Comparison of ENCODE assay signal across 8 mouse cellular contexts in genomic region chr12:73537499-73538138, GRCm38 (mm10). TPM values are rescaled to one million over a fixed set of nuclear protein-coding genes. Genes with fewer than 3 reads are reported as not detected.
DNase-seq lines count a peak whose midpoint lies in the region; ATAC-seq and TF ChIP-seq lines count a peak whose summit lies in the region.

No protein-coding gene starts in this region.

- peak; percentile 19; the same call in 1 of the 2 replicates for TF ChIP-seq CTCF in heart, postnatal 0 days (IDR thresholded peaks at IDR 0.05; ENCODE audit: low read depth)

- peaks cover 4% of the 10 kb centered on the region for H3K4me1 ChIP-seq in erythroblast, embryonic 14.5 days (ENCODE audit: control insufficient read depth)
- no peaks in the 10 kb centered on the region; the same call in 1 of the 2 replicates for H3K4me1 ChIP-seq in heart, postnatal 0 days (ENCODE audit: control insufficient read depth, insufficient read depth)

- H3K27ac ChIP-seq in heart, postnatal 0 days (ENCODE audit: low read depth) = no peak overlapping the region

- H3K9me3 ChIP-seq in erythroblast, embryonic 14.5 days (ENCODE audit: control insufficient read depth, low read length) = no peaks in the 10 kb centered on the region
- H3K9me3 ChIP-seq in heart, postnatal 0 days (replicated peaks; ENCODE audit: control insufficient read depth, low read length) = no peaks in the 10 kb centered on the region

- H3K36me3 ChIP-seq in erythroblast, embryonic 14.5 days (ENCODE audit: control insufficient read depth) = no peaks in the 10 kb centered on the region
- no peaks in the 10 kb centered on the region for H3K36me3 ChIP-seq in heart, postnatal 0 days (replicated peaks; ENCODE audit: control insufficient read depth, insufficient read depth, low read length)

- no peak for TF ChIP-seq EP300 in heart, postnatal 0 days (IDR thresholded peaks at IDR 0.05; ENCODE audit: low read depth)

- H3K9ac ChIP-seq in heart, postnatal 0 days (replicated peaks; ENCODE audit: low read depth, low read length) = no peak overlapping the region

- peak overlapping the region; percentile 19 for H3K4me3 ChIP-seq in erythroblast, embryonic 14.5 days (replicated peaks)
- H3K4me3 ChIP-seq in heart, postnatal 0 days (ENCODE audit: low read depth, low read length) = peak overlapping the region; percentile 31

- WGBS in heart, postnatal 0 days = 30% methylated on average over 17 of the region's 17 CpGs

- no peak for ATAC-seq in erythroblast, adult 5-6 weeks (replicated peaks; ENCODE audit: low FRiP score, poor library complexity, severe bottlenecking)
- no peak; the same call in 1 of the 2 replicates for ATAC-seq in heart, postnatal 0 days (ENCODE audit: insufficient read depth, low read depth)
- peak; percentile 77 for ATAC-seq in megakaryocyte-erythroid progenitor cell, adult 5-6 weeks (replicated peaks; ENCODE audit: low FRiP score, low TSS enrichment, poor library complexity, severe bottlenecking)

- H3K27me3 ChIP-seq in erythroblast, embryonic 14.5 days (ENCODE audit: control insufficient read depth) = peaks cover 7% of the 10 kb centered on the region
- H3K27me3 ChIP-seq in heart, postnatal 0 days (ENCODE audit: control insufficient read depth, insufficient read depth, low read length) = peaks cover 22% of the 10 kb centered on the region; the same call in 1 of the 2 replicates

- peak; percentile 60 for DNase-seq in adrenal gland, postnatal 14 days
- DNase-seq in heart, postnatal 0 days (ENCODE audit: low spot score) = no peak
- DNase-seq in kidney, postnatal 4 days = peak; percentile 46 to 63
- DNase-seq in layer of hippocampus, postnatal 14 days (ENCODE audit: low spot score in 2 of 2) = no peak
- no peak for DNase-seq in layer of hippocampus, postnatal 25 days (ENCODE audit: extremely low spot score in 1 of 2, low spot score in 1 of 2)

- H3K4me2 ChIP-seq in heart, postnatal 0 days (ENCODE audit: low read depth, low read length) = peak overlapping the region; percentile 44

RNA-seq across cellular contexts. Expression of gene Tmem30b, which starts 8.6 kb away (rescaled TPM):
- not detected in 2 replicates for polyA plus RNA-seq in erythroblast, embryonic 14.5 days (2012)
- not detected in 2 replicates for total RNA-seq in erythroblast, adult 5-6 weeks (2015; ENCODE audit: low replicate concordance)
- total RNA-seq in erythroblast, adult 5-6 weeks (2017; ENCODE audit: low replicate concordance) = not detected in 2 replicates
- total RNA-seq in adrenal gland, postnatal 14 days (2021) = 0.64 and 3.1 TPM in 2 replicates
- 0.31 and 1.9 TPM in 2 replicates for total RNA-seq in heart, postnatal 0 days (2014; rRNA removed; ENCODE audit: low replicate concordance)
- polyA plus RNA-seq in heart, postnatal 0 days (2015; fragmentation: Nextera tagmentation; extraction: Ambion mirVana) = 0.14 and 0.25 TPM in 2 replicates
- not detected in 2 replicates for total RNA-seq in megakaryocyte-erythroid progenitor cell, adult 5-6 weeks (2014; fragmentation: Nextera tagmentation)
- not detected in 2 replicates for total RNA-seq in megakaryocyte-erythroid progenitor cell, adult 5-6 weeks (2017)
- total RNA-seq in layer of hippocampus, postnatal 14 days (2021) = under 1 TPM in 1 of 2 experiments, not detected in 1; 0.21 TPM
- under 1 TPM in 1 of 2 experiments, not detected in 1; 0.12 TPM for total RNA-seq in layer of hippocampus, postnatal 25 days (2021)

RNA-seq across cellular contexts. Expression of gene Prkch, which starts 47.0 kb away (rescaled TPM):
- 0.01 TPM in 2 replicates for polyA plus RNA-seq in erythroblast, embryonic 14.5 days (2012)
- total RNA-seq in erythroblast, adult 5-6 weeks (2015; ENCODE audit: low replicate concordance) = 2.5 and 2.7 TPM in 2 replicates
- total RNA-seq in erythroblast, adult 5-6 weeks (2017; ENCODE audit: low replicate concordance) = 2.1 and 2.4 TPM in 2 replicates
- 19.9 and 27.2 TPM in 2 replicates for total RNA-seq in adrenal gland, postnatal 14 days (2021)
- total RNA-seq in heart, postnatal 0 days (2014; rRNA removed; ENCODE audit: low replicate concordance) = 20.5 and 20.8 TPM in 2 replicates
- 7.4 and 7.9 TPM in 2 replicates for polyA plus RNA-seq in heart, postnatal 0 days (2015; fragmentation: Nextera tagmentation; extraction: Ambion mirVana)
- total RNA-seq in megakaryocyte-erythroid progenitor cell, adult 5-6 weeks (2014; fragmentation: Nextera tagmentation) = 21.7 and 24.5 TPM in 2 replicates
- 22.9 and 24.9 TPM in 2 replicates for total RNA-seq in megakaryocyte-erythroid progenitor cell, adult 5-6 weeks (2017)
- 1 to 10 TPM; 4.1 to 8.6 TPM for total RNA-seq in layer of hippocampus, postnatal 14 days (2021)
- total RNA-seq in layer of hippocampus, postnatal 25 days (2021) = 1 to 10 TPM; 2.9 to 4.0 TPM

Comparison
In these comparisons a context has a peak if more than half of its experiments do, and no peak if none do; other contexts are left out.
1. DNase-seq: peak in adrenal gland, postnatal 14 days (single experiment) and kidney, postnatal 4 days (2 of 2); none in heart, postnatal 0 days (single experiment), layer of hippocampus, postnatal 14 days (0 of 2) and layer of hippocampus, postnatal 25 days (0 of 2).